Mouse (Mus musculus) neural tube, embryonic 14.5 days (tissue): ENCODE data around the gene Rbm18. TPM values are rescaled to one million over a fixed set of nuclear protein-coding genes. Genes with fewer than 3 reads are reported as not detected.

Experiments used
- ATAC-seq: fragments of 200-750 bp; cut with Nextera tagmentation; 2 replicates; pipeline ENCODE4 v1.8.0; 2017; ENCODE audit warnings: low read depth, mild to moderate bottlenecking, moderate TSS enrichment, moderate library complexity
- H3K27ac ChIP-seq: fragments of 300-500 bp; sonication (generic); 2 replicates; pipeline ENCODE4 v1.5.1; 2014; ENCODE audit warnings: low read depth, mild to moderate bottlenecking, control low read depth, low read length, moderate library complexity, mixed read lengths
- H3K27me3 ChIP-seq: fragments of 300-500 bp; sonication (generic); 2 replicates; pipeline ENCODE4 v1.6.1; 2014; ENCODE audit warnings: low read length; ENCODE audit not compliant: control insufficient read depth, insufficient read depth
- H3K36me3 ChIP-seq: fragments of 300-500 bp; sonication (generic); 2 replicates; pipeline ENCODE4 v1.6.1; 2014; ENCODE audit warnings: low read length, mixed read lengths; ENCODE audit not compliant: control insufficient read depth, insufficient read depth
- H3K4me1 ChIP-seq: fragments of 300-500 bp; sonication (generic); 2 replicates; pipeline ENCODE4 v1.6.1; 2014; ENCODE audit warnings: low read length; ENCODE audit not compliant: control insufficient read depth, insufficient read depth
- H3K4me2 ChIP-seq: fragments of 300-500 bp; sonication (generic); 2 replicates; pipeline ENCODE4 v1.6.1; 2014; ENCODE audit warnings: mild to moderate bottlenecking, low read depth, low read length, control low read depth
- H3K4me3 ChIP-seq: fragments of 300-500 bp; sonication (generic); 2 replicates; pipeline ENCODE4 v1.5.1; 2014; ENCODE audit warnings: low read depth, low read length, control low read depth, mixed read lengths
- H3K9ac ChIP-seq: fragments of 300-500 bp; sonication (generic); replicated peaks from 2 replicates; pipeline ENCODE4 v1.6.1; 2014; ENCODE audit warnings: low read depth, mild to moderate bottlenecking, control low read depth, low read length, mixed read lengths
- H3K9me3 ChIP-seq: fragments of 300-500 bp; sonication (generic); 2 replicates; pipeline ENCODE4 v1.6.1; 2016; ENCODE audit warnings: low read length; ENCODE audit not compliant: control insufficient read depth
- WGBS: fragments of 180-500 bp; shearing (Covaris S2); extraction: QIAGEN DNeasy Blood & Tissue Kit; methylation state at CpG from one replicate; pipeline ENCODE4 v1.1.7; 2014; 5-methylcytosine and 5-hydroxymethylcytosine counted together
- polyA plus RNA-seq: library from polyadenylated mRNA; unstranded; fragments of >200 nt; fragmentation: Nextera tagmentation; extraction: Ambion mirVana; gene quantifications from 2 replicates; pipeline ENCODE4 v1.2.1, GENCODE M21; 2014

Rbm18 gene
- polyA plus RNA-seq, 1 experiment from 2014 or later: 138 TPM

DNA sequence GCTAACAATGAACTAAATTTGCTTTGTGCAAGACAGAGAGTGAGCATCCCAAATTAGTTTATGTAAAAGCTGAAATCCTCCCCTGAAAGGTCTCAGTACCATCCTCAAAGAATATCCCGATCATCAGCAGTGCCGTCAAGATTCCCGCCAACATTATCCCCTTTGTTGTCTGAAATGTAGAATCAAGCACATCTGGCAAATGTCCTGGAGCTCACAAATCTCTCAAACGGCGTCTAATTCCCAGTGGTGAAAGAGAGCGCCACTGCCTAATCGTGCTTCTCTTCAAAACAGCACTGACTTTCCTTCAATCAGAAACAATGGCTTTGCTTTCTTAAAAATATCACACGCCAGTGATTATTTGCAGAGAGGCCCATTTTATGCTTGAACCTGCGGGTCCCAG is 69.4 kb downstream of the Rbm18 start:
- no peaks in the 10 kb centered on the region for H3K9me3 ChIP-seq
- H3K4me2 ChIP-seq: no peak overlapping the region
- H3K9ac ChIP-seq: no peak overlapping the region
- WGBS: 29% methylated on average over 9 of the region's 9 CpGs
- no peak overlapping the region for H3K4me3 ChIP-seq
- H3K27me3 ChIP-seq: no peaks in the 10 kb centered on the region; the same call in 1 of the 2 replicates
- no peak for ATAC-seq
- no peaks in the 10 kb centered on the region for H3K36me3 ChIP-seq
- H3K4me1 ChIP-seq: peaks cover 3% of the 10 kb centered on the region; the same call in 1 of the 2 replicates
- H3K27ac ChIP-seq: no peak overlapping the region; the same call in 1 of the 2 replicates

Other genes with a start within 250 kb of the Rbm18 start
- gene Ttll11, start 156.9 kb downstream of the Rbm18 start, polyA plus RNA-seq: 5.8 and 6.1 TPM in 2 replicates
- 302 and 344 TPM in 2 replicates for gene Ndufa8, start 87.4 kb downstream of the Rbm18 start, polyA plus RNA-seq
- 0.40 and 1.3 TPM in 2 replicates for gene Morn5, start 87.3 kb downstream of the Rbm18 start, polyA plus RNA-seq
- gene Lhx6, start 31.4 kb downstream of the Rbm18 start, polyA plus RNA-seq: 1.6 TPM in 1 of 2 replicates, not detected in the other
- 24.8 and 30.4 TPM in 2 replicates for gene Mrrf, start 384 bp downstream of the Rbm18 start, polyA plus RNA-seq
- 2.7 and 7.7 TPM in 2 replicates for gene Ptgs1, start 93.7 kb upstream of the Rbm18 start, polyA plus RNA-seq
- gene Olfr338, start 236.7 kb upstream of the Rbm18 start, polyA plus RNA-seq: not detected in 2 replicates